Mouse (Mus musculus) Patski (cell line): ENCODE data around the gene Prm3. TPM values are rescaled to one million over a fixed set of nuclear protein-coding genes. Genes with fewer than 3 reads are reported as not detected.

Experiments used
- ATAC-seq: fragments of 100-300 bp; one replicate; pipeline ENCODE4 v1.8.0; 2021
- CTCF ChIA-PET: fragments of 350-600 bp; sonication (Branson Sonifier 250); formaldehyde crosslinking; loops from one replicate; lab custom pipeline; 2022; ENCODE audit warnings: inconsistent platforms; lab: Charles Lee
- POLR2A ChIA-PET: fragments of 350-600 bp; sonication (Branson Sonifier 250); formaldehyde crosslinking; loops from one replicate; lab custom pipeline; 2022; ENCODE audit warnings: antibody characterized with exemption, inconsistent platforms; lab: Charles Lee
- DNase-seq: peaks from one replicate; pipeline ENCODE4 v3.0.0-alpha.2; 2011; ENCODE audit warnings: low read depth, low spot score
- H3K27me3 ChIP-seq: fragments of 371-371 bp; one replicate; pipeline ENCODE4 v1.5.1; 2021
- CTCF ChIP-seq: fragments of 100-300 bp; IDR thresholded peaks from one replicate; pipeline ENCODE4 v1.5.1; 2021
- in situ Hi-C: fragments of 300-500 bp; cut with MboI; formaldehyde crosslinking; loops from 3 replicates; pipeline ENCODE4 v1.11.1; 2018; ENCODE audit warnings: low pct_unique_long_range_greater_than_20kb, mixed read lengths
- polyA plus RNA-seq: library from polyadenylated mRNA; unstranded; gene quantifications from one replicate; pipeline ENCODE4 v1.2.3, GENCODE M21; 2021

Gene Prm3
- polyA plus RNA-seq, 1 experiment from 2014 or later: not detected

GRCm38 (mm10) chr16:10796034-10796433, 5.3 kb upstream of the Prm3 start, which contains the start of gene Prm2:
Gene Prm2 (minus strand): TSS chr16:10796134.
- ChIA-PET CTCF (interaction anchor here (1.2 kb wide), 1 partner anchor 11 kb away, joined by 4 read pairs; no protein-coding TSS in a partner anchor), POLR2A (no interaction called here)
- no peaks in the 10 kb centered on the region for H3K27me3 ChIP-seq
- no peak for TF ChIP-seq CTCF
- no peak for DNase-seq
- no peak for ATAC-seq
- in situ Hi-C loops: no loop called here

DNA sequence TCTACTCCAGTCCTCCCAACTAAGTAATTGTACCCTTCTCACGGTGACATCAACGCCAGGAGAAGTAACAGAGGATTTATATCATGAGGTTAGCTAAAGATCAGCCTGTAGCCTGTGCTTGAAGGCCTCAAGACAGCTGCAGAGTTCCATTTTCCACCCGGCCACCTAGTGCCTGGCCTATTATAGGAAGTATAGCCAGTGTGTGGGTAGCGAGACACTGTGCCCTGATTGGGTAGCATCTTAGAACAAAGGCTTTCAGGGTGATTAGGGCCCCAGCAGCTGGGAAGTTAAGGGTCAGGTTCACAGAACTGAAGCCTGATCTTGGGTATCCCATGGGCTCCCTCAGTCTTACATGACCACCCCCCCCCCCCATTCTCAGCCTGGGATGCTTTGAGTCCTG, 1.8 kb downstream of the Prm3 start:
- POLR2A ChIA-PET: no interaction called here
- no peak for TF ChIP-seq CTCF

GRCm38 (mm10) chr16:10788271-10788670, 2.4 kb downstream of the Prm3 start, which contains the start of gene Tnp2:
Gene Tnp2 (minus strand): TSS chr16:10788660.
- DNase-seq (no peak), ATAC-seq (no peak)
- CTCF ChIA-PET: interaction anchor here (0.8 to 4.7 kb wide), 4 partner anchors 51 to 216 kb away, joined by 3 to 18 read pairs (median 4); no protein-coding TSS in a partner anchor
- TF ChIP-seq CTCF: no peak
- POLR2A ChIA-PET: interaction anchor here (0.6 kb wide), 1 partner anchor 54 kb away, joined by 3 read pairs; no protein-coding TSS in a partner anchor
- no peaks in the 10 kb centered on the region for H3K27me3 ChIP-seq
- in situ Hi-C loops: loop anchor here (5.0 kb wide), 1 partner anchor 216 kb away; no protein-coding TSS in a partner anchor

More for the DNA sequence above, 1.8 kb downstream of the Prm3 start:
- ATAC-seq: no peak
- in situ Hi-C loops: loop anchor here (5.0 kb wide), 1 partner anchor 217 kb away; no protein-coding TSS in a partner anchor
- no peaks in the 10 kb centered on the region for H3K27me3 ChIP-seq
- no peak for DNase-seq
- CTCF ChIA-PET: interaction anchor here (4.7 kb wide), 1 partner anchor 58 kb away, joined by 18 read pairs; no protein-coding TSS in a partner anchor

DNA sequence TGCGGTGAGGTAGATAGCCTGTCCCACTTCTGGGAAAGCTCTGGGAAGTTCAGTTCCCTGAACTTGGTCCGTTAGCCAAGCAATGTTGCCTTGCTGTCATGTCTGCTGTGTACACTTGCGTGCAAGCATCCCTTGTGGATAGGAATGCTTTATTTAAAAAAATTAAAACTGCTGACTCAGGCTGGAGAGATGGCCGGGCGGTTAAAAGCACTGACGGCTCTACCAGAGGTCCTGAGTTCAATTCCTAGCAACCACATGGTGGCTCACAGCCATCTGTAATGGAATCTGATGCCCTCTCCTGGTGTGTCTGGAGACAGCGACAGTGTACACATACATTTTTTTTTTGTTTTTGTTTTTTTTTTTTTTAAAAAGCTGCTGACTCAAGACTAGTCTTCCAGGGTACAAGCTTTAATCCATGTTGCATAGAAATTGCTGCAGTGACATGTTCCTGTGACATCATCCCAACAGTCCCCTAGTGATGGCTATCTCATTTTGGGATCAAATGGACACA, 3.1 kb downstream of the Prm3 start:
- CTCF ChIA-PET: interaction anchor here (0.8 to 4.7 kb wide), 6 partner anchors 50 to 216 kb away, joined by 3 to 18 read pairs (median 4); no protein-coding TSS in a partner anchor
- no peak for TF ChIP-seq CTCF
- POLR2A ChIA-PET: interaction anchor here (0.6 kb wide), 1 partner anchor 55 kb away, joined by 3 read pairs; no protein-coding TSS in a partner anchor
- ATAC-seq (no peak), DNase-seq (no peak)
- no peaks in the 10 kb centered on the region for H3K27me3 ChIP-seq
- in situ Hi-C loops: loop anchor here (5.0 kb wide), 1 partner anchor 215 kb away; no protein-coding TSS in a partner anchor

DNA sequence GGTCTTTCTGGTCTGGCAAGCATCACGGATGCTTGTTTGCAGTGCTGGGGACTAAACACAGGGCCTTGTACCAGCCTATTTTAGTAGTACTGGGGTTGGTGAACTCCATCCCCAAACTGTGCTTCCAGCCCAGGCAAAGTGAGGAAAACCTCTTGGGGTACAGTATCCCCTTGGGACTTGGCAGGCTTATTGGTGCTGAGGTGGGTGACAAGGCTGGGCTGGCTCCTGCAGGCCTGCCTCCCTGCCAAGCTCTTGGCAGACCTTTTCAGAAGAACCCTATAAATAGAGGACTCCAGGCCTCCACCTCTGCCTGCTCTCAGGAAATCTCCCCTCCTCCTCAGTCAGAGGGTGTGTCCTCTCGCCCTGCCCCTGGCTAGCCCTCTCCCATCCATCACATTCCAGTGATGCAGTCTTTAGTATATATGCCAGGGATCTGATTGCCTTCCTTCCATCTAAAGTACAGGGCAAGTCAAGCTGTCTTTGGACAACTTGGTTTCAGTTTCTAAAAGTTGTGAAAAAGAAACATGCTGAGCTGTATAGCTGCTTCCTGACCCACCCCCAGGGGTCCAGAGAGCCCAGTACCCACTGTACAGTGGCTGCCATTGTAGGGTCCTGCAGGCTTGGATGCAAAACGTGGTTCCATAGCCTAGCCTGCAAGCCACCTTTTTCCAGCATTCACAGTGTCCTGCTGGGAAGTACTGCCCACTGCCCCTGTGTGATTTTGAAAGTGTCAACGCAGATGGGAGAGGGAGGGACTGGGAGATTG, 3.7 kb downstream of the Prm3 start:
- in situ Hi-C loops: loop anchor here (5.0 kb wide), 1 partner anchor 215 kb away; no protein-coding TSS in a partner anchor
- DNase-seq: no peak
- no peaks in the 10 kb centered on the region for H3K27me3 ChIP-seq
- ChIA-PET POLR2A (no interaction called here), CTCF (interaction anchor here (0.9 to 4.7 kb wide), 14 partner anchors 8 to 215 kb away, joined by 3 to 18 read pairs (median 3); no protein-coding TSS in a partner anchor)
- no peak for ATAC-seq
- TF ChIP-seq CTCF: no peak

DNA sequence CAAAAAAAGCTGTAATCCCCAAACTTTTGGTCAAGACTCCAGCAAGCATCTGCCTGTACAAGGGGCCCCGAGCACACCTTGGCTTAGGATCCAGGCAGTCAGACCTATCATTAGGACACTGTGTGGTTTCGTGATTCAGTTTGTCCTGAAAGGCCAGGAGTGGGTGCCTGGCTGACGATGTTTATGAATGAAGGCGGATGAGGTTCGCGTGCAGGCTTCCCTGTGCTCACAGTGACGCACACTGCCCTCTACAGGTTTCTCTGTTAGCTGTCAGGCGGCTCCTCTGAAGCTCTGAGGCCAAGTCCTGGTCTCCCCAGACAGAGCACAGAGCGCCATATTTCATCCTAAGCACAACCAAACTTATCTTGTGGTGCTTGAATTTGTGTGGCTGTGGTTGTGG, 4.4 kb downstream of the Prm3 start:
- TF ChIP-seq CTCF: no peak
- CTCF ChIA-PET: interaction anchor here (1.0 to 4.7 kb wide), 12 partner anchors 9 to 160 kb away, joined by 3 to 18 read pairs (median 3); no protein-coding TSS in a partner anchor
- ATAC-seq (peak; percentile 32), DNase-seq (peak; percentile 51)
- in situ Hi-C loops: loop anchor here (5.0 kb wide), 1 partner anchor 214 kb away; no protein-coding TSS in a partner anchor
- POLR2A ChIA-PET: interaction anchor here (1.5 to 2.1 kb wide), 2 partner anchors 50 to 52 kb away, joined by 5 to 6 read pairs; no protein-coding TSS in a partner anchor
- H3K27me3 ChIP-seq: no peaks in the 10 kb centered on the region

DNA sequence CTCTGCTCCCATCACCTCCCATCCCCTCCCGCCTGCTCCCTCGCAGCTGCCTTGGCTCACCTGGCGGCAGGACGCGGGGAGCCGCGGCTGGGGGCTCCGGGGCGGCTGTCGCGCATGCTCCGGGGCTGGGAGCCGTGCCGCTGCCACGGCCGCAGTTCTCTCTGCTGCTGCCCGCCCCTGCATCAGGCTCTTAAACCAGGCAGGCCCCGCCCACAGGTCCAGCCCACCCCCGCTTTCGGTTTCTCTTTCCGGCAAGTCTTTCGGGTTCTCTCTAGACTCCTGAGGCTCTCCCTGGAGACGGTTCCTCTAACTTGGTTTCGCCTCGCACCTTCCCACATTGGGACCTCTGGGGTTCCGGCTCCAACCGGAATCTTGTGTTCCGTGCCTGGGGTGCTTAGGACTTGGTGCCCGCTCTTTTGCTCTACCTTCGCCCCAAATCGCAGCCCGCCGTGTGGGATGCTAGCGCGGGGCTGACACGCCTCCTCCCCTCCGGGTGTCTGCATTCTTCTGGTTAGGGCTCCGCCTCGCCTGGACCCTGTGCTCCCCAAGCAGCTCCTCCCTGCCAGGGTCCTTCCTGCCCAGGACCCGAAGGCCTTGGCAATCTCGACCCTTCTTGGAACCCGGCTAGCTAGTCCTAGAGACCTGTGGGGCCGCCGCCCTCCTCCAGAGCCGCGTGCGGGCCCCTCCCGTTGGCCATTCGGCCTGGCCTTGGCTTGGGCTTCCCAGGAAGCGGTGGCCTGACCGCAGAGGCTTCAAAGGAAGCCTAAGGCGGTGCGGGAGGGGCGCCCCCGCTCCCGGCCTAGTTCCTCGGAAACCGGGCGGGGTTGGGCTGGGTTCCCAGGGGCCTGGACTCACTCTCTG, 5.1 kb downstream of the Prm3 start, which contains the start of gene Socs1:
Gene Socs1, minus strand, starts transcription at position 166 of the 861 bp plus-strand sequence.
- POLR2A ChIA-PET: interaction anchor here (0.8 to 2.1 kb wide), 3 partner anchors 51 to 60 kb away, joined by 3 to 6 read pairs (median 5); no protein-coding TSS in a partner anchor
- CTCF ChIA-PET: interaction anchor here (1.1 to 4.7 kb wide), 11 partner anchors 9 to 160 kb away, joined by 3 to 18 read pairs (median 3); no protein-coding TSS in a partner anchor
- no peaks in the 10 kb centered on the region for H3K27me3 ChIP-seq
- peak; percentile 81 for DNase-seq
- in situ Hi-C loops: loop anchor here (5.0 kb wide), 1 partner anchor 213 kb away; no protein-coding TSS in a partner anchor
- peak; percentile 72 for ATAC-seq
- TF ChIP-seq CTCF: no peak

DNA sequence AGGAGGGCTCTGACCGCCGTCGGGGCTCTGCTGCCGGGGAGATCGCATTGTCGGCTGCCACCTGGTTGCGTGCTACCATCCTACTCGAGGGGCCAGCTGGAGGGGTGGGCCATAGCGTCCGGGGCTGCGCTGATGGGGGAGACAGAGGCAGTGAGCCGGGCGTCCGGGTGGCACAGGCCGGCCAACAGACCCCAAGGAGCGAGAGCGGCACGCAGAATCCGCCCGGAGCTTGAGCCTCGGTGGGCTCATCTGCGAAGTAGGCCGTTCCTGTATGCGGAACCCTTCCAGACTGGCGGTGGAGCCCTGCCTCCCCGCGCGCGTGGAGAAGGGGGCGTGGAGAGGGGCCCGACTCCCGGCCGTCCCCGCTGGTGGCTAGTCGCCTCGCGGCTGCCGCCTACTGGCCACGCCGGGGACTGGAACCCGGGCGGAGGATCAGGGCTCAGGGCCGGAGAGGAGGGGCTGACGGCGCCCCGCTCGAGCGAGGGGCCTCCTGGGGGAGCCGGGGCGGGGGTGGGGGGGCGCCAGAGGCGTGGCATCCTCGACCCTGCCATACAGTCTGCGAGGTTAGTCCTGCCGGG, 5.8 kb downstream of the Prm3 start:
- CTCF ChIA-PET: interaction anchor here (1.1 kb wide), 1 partner anchor 145 kb away, joined by 3 read pairs; no protein-coding TSS in a partner anchor
- DNase-seq: peak; percentile 42
- ATAC-seq: peak; percentile 73
- in situ Hi-C loops: loop anchor here (5.0 kb wide), 1 partner anchor 213 kb away; no protein-coding TSS in a partner anchor
- POLR2A ChIA-PET: interaction anchor here (0.8 to 2.1 kb wide), 3 partner anchors 51 to 61 kb away, joined by 3 to 6 read pairs (median 5); no protein-coding TSS in a partner anchor
- TF ChIP-seq CTCF: no peak
- no peaks in the 10 kb centered on the region for H3K27me3 ChIP-seq
